Mouse (Mus musculus): Measurements from ENCODE around the gene Pla2g5. TPM values are rescaled to one million over a fixed set of nuclear protein-coding genes. Genes with fewer than 3 reads are reported as not detected.

Pla2g5 gene
- polyA plus RNA-seq, 1 experiment from 2014 or later, result 0.24 TPM

DNA sequence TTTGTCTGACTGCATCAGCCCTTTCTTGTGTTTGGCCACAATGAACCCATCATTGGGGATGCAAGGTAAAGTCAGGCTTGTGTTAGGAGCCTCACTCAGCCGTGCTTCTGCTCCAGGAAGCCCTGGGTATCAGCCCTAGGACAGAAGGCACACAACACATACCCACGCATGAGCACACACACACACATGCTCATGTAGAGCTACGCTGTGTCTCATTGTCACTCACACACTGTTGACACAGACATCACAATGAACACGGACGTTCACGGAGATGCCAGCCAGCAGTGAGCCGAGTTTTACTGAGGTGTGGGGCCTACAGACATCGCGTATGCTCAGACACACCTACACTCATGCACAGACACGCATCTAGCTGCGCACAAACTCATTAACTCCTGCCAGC is 107.3 kb downstream of the Pla2g5 start:
- Histone ChIP-seq H3K4me3 (replicated peaks) (no peak overlapping the region), H3K27ac (no peak overlapping the region), H3K9me3 (no peaks in the 10 kb centered on the region), H3K27me3 (no peaks in the 10 kb centered on the region), H3K9ac (no peak overlapping the region), H3K4me1 (no peaks in the 10 kb centered on the region; the same call in 1 of the 2 replicates), H3K36me3 (replicated peaks) (no peaks in the 10 kb centered on the region), H3K4me2 (no peak overlapping the region)
- WGBS, result 82% methylated on average over 11 of the region's 11 CpGs
- ATAC-seq (ENCODE audit: low FRiP score), result no peak

DNA sequence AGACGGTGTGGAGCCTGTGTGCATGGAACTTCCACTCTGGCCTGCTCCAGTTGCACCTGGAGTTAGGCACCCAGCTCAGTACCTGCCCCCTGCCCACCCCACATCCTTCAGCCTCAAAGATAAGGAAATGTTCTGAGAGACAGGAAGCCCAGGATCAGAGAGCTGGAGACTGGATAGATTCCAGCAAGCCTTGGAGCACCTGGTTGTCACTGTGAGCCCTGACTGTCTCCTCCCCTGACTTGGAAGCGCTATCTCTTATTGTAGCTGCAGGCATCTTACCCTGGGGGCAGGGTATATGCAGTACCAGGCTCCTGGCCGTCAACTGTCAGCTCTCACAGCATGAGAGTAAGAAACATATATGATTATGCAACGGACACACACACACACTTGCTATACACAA is 107.8 kb downstream of the Pla2g5 start:
- H3K9ac ChIP-seq, result no peak overlapping the region
- ATAC-seq (ENCODE audit: low FRiP score), result no peak
- no peaks in the 10 kb centered on the region for H3K27me3 ChIP-seq
- no peak overlapping the region for H3K27ac ChIP-seq
- WGBS, result 76% methylated on average over 4 of the region's 4 CpGs
- H3K36me3 ChIP-seq (replicated peaks), result no peaks in the 10 kb centered on the region
- no peak overlapping the region for H3K4me2 ChIP-seq
- H3K9me3 ChIP-seq, result no peaks in the 10 kb centered on the region
- H3K4me1 ChIP-seq, result no peaks in the 10 kb centered on the region; the same call in 1 of the 2 replicates
- no peak overlapping the region for H3K4me3 ChIP-seq (replicated peaks)

DNA sequence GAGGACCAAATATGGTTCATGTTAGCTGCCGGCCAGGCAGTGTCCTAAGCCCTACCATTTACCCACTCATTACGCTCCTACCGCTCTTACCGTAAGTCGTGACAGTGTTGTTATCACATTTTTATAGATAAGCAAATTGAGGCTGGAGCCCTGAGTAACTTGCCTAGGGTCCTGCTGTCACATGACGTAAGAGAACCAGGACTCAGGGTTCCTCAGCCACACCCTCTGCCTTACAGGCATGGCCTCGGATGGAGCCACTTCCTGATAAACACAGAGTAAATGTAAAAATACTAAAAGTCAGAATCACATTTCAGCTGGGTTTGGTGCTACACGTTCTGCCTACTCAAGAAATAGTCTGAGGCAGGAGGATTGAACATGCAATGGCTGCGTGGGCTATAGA is 108.8 kb downstream of the Pla2g5 start:
- Histone ChIP-seq H3K9me3 (no peaks in the 10 kb centered on the region), H3K4me1 (no peaks in the 10 kb centered on the region; the same call in 1 of the 2 replicates), H3K27ac (no peak overlapping the region), H3K9ac (no peak overlapping the region), H3K27me3 (no peaks in the 10 kb centered on the region), H3K36me3 (replicated peaks) (no peaks in the 10 kb centered on the region), H3K4me2 (no peak overlapping the region), H3K4me3 (replicated peaks) (no peak overlapping the region)
- no peak for ATAC-seq (ENCODE audit: low FRiP score)
- WGBS, result 87% methylated on average over 9 of the region's 9 CpGs

DNA sequence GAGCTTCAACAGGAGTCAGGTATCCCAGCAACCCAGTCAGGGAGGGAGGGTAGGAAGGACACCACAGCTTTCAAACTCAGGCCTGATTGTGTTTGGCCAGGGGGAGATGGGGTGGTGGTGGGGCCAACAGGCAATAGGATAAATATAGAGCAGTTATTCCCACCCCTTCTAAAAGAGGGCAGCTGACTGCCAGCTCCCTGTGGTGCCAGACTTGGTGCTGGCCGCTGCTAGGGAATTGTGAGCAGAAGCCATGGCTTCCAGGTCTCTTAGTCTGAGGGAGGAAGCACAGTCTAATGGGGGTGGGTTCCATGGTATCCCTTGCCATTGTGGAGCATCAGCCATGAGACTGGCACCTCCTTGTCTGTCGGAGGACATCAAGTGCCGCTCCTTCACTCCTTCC is 109.7 kb downstream of the Pla2g5 start:
- Histone ChIP-seq H3K4me3 (replicated peaks) (no peak overlapping the region), H3K9ac (no peak overlapping the region), H3K9me3 (no peaks in the 10 kb centered on the region), H3K27ac (no peak overlapping the region), H3K4me2 (no peak overlapping the region), H3K36me3 (replicated peaks) (no peaks in the 10 kb centered on the region), H3K4me1 (no peaks in the 10 kb centered on the region; the same call in 1 of the 2 replicates), H3K27me3 (no peaks in the 10 kb centered on the region)
- 96% methylated on average over 3 of the region's 3 CpGs for WGBS
- ATAC-seq (ENCODE audit: low FRiP score), result no peak

DNA sequence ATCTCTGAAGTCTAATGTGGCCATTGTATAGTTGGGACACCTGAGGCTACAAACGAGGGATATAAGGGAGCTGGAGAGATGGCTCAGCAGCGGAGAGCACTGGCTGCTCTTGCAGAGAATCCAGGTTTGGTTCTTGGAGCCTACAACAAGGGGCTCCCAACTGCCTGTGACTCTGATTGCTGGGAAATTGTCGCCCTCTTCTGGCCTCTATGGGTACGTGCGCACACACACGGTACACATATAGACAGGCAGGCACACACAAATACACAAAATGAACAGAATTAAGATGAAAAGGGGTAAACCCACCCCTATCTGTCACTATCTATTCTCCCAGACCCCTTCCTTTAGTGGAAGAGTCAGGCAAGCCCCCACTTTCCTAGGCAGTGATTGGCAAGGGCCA is 110.7 kb downstream of the Pla2g5 start:
- peaks cover 6% of the 10 kb centered on the region for H3K4me1 ChIP-seq
- H3K9ac ChIP-seq, result no peak overlapping the region
- no peaks in the 10 kb centered on the region for H3K36me3 ChIP-seq (replicated peaks)
- 86% methylated on average over 6 of the region's 6 CpGs for WGBS
- ATAC-seq (ENCODE audit: low FRiP score), result no peak
- no peak overlapping the region for H3K4me3 ChIP-seq (replicated peaks)
- H3K9me3 ChIP-seq, result no peaks in the 10 kb centered on the region
- no peak overlapping the region for H3K27ac ChIP-seq
- H3K27me3 ChIP-seq, result 0 out of 2 replicates have a peak, but pooled peaks cover 4% of the 10 kb centered on the region
- H3K4me2 ChIP-seq, result no peak overlapping the region

Other genes starting within 250 kb of the Pla2g5 start
- gene Vwa5b1, start 227.6 kb downstream of the Pla2g5 start, polyA plus RNA-seq (2016; fragmentation: Nextera tagmentation; extraction: Ambion mirVana), result 0.13 and 0.45 TPM in 2 replicates
- gene Pla2g2c, start 138.7 kb downstream of the Pla2g5 start, polyA plus RNA-seq (2016; fragmentation: Nextera tagmentation; extraction: Ambion mirVana), result 0.18 and 0.26 TPM in 2 replicates
- 2.0 TPM in 2 replicates for gene Ubxn10, start 126.3 kb downstream of the Pla2g5 start, polyA plus RNA-seq (2016; fragmentation: Nextera tagmentation; extraction: Ambion mirVana)
- gene Pla2g2f, start 105.9 kb downstream of the Pla2g5 start, polyA plus RNA-seq (2016; fragmentation: Nextera tagmentation; extraction: Ambion mirVana), result not detected in 2 replicates
- 0.13 TPM in 1 of 2 replicates, not detected in the other for gene Pla2g2d, start 87.7 kb downstream of the Pla2g5 start, polyA plus RNA-seq (2016; fragmentation: Nextera tagmentation; extraction: Ambion mirVana)
- not detected in 2 replicates for gene Gm13030, start 10.5 kb upstream of the Pla2g5 start, polyA plus RNA-seq (2016; fragmentation: Nextera tagmentation; extraction: Ambion mirVana)
- gene Pla2g2e, start 14.5 kb upstream of the Pla2g5 start, polyA plus RNA-seq (2016; fragmentation: Nextera tagmentation; extraction: Ambion mirVana), result not detected in 2 replicates
- 3.5 and 4.0 TPM in 2 replicates for gene Otud3, start 50.5 kb upstream of the Pla2g5 start, polyA plus RNA-seq (2016; fragmentation: Nextera tagmentation; extraction: Ambion mirVana)
- gene Rnf186, start 103.6 kb upstream of the Pla2g5 start, polyA plus RNA-seq (2016; fragmentation: Nextera tagmentation; extraction: Ambion mirVana), result not detected in 2 replicates
- gene Tmco4, start 109.4 kb upstream of the Pla2g5 start, polyA plus RNA-seq (2016; fragmentation: Nextera tagmentation; extraction: Ambion mirVana), result 0.88 and 0.96 TPM in 2 replicates
- 0.18 TPM in 1 of 2 replicates, not detected in the other for gene Htr6, start 212.1 kb upstream of the Pla2g5 start, polyA plus RNA-seq (2016; fragmentation: Nextera tagmentation; extraction: Ambion mirVana)
- 22.5 and 26.7 TPM in 2 replicates for gene Nbl1, start 229.5 kb upstream of the Pla2g5 start, polyA plus RNA-seq (2016; fragmentation: Nextera tagmentation; extraction: Ambion mirVana)